Comparison of ENCODE assay signal across 24 mouse cellular contexts in genomic region chr13:55860483-55860882, GRCm38 (mm10). TPM values are rescaled to one million over a fixed set of nuclear protein-coding genes. Genes with fewer than 3 reads are reported as not detected.
DNase-seq lines count a peak whose midpoint lies in the region; ATAC-seq and TF ChIP-seq lines count a peak whose summit lies in the region.
"Had no signal": no experiment of that assay in that cellular context is flagged by ENCODE, and none has a peak within 500 bp of the region (broad histone marks: within the 10 kb centered on the region; RNA-seq: fewer than 3 reads in every experiment).

No protein-coding gene starts in this region.

- no peaks in the 10 kb centered on the region for H3K36me3 ChIP-seq in forebrain, embryonic 12.5 days (replicated peaks)
- no peaks in the 10 kb centered on the region for H3K36me3 ChIP-seq in forebrain, postnatal 0 days (ENCODE audit: insufficient read depth)
- H3K36me3 ChIP-seq in midbrain, embryonic 12.5 days: no peaks in the 10 kb centered on the region
- no peaks in the 10 kb centered on the region for H3K36me3 ChIP-seq in midbrain, postnatal 0 days (ENCODE audit: insufficient read depth, low read length)
- H3K36me3 ChIP-seq in intestine, embryonic 16.5 days (ENCODE audit: control insufficient read depth, insufficient read depth, low read length): no peaks in the 10 kb centered on the region
- H3K36me3 ChIP-seq: embryonic facial prominence, embryonic 12.5 days; heart, embryonic 10.5 days; hindbrain, embryonic 12.5 days had no signal

- 0 out of 2 replicates have a peak overlapping the region, but pooled peaks have one; percentile 10 for H3K4me2 ChIP-seq in forebrain, embryonic 12.5 days
- H3K4me2 ChIP-seq in forebrain, postnatal 0 days (ENCODE audit: low read depth): no peak overlapping the region
- H3K4me2 ChIP-seq in midbrain, embryonic 12.5 days (replicated peaks): peak overlapping the region; percentile 28; the same call in 1 of the 2 replicates
- no peak overlapping the region for H3K4me2 ChIP-seq in midbrain, postnatal 0 days (ENCODE audit: low read depth, low read length, poor library complexity, severe bottlenecking)
- H3K4me2 ChIP-seq in intestine, embryonic 16.5 days (ENCODE audit: low read depth, low read length): no peak overlapping the region
- H3K4me2 ChIP-seq: embryonic facial prominence, embryonic 12.5 days; hindbrain, embryonic 12.5 days had no signal

- no peak for ATAC-seq in forebrain, embryonic 12.5 days (ENCODE audit: low FRiP score)
- ATAC-seq in forebrain, postnatal 0 days: no peak
- ATAC-seq in midbrain, embryonic 12.5 days (ENCODE audit: low FRiP score, low read depth): no peak
- no peak for ATAC-seq in midbrain, postnatal 0 days (ENCODE audit: low FRiP score)
- ATAC-seq in intestine, embryonic 16.5 days: peak; percentile 53
- ATAC-seq: hindbrain, embryonic 16.5 days; inflammation-experienced regulatory T-cells, adult 6 months had no signal

- H3K9me3 ChIP-seq in forebrain, embryonic 12.5 days: no peaks in the 10 kb centered on the region
- H3K9me3 ChIP-seq in forebrain, postnatal 0 days (ENCODE audit: low read length): no peaks in the 10 kb centered on the region
- H3K9me3 ChIP-seq in midbrain, embryonic 12.5 days: no peaks in the 10 kb centered on the region
- no peaks in the 10 kb centered on the region for H3K9me3 ChIP-seq in midbrain, postnatal 0 days (ENCODE audit: low read length)
- no peaks in the 10 kb centered on the region for H3K9me3 ChIP-seq in intestine, embryonic 16.5 days (ENCODE audit: control insufficient read depth, low read length)
- H3K9me3 ChIP-seq: embryonic facial prominence, embryonic 12.5 days; heart, embryonic 10.5 days; hindbrain, embryonic 12.5 days had no signal

- TF ChIP-seq POLR2A in brain, embryonic 14.5 days (IDR thresholded peaks at IDR 0.05; ENCODE audit: borderline replicate concordance, extremely low read depth, insufficient read depth, insufficient read length, poor library complexity, severe bottlenecking): no peak

- H3K4me1 ChIP-seq in forebrain, embryonic 12.5 days: peaks cover 19% of the 10 kb centered on the region
- no peaks in the 10 kb centered on the region for H3K4me1 ChIP-seq in forebrain, postnatal 0 days (ENCODE audit: insufficient read depth)
- H3K4me1 ChIP-seq in midbrain, embryonic 12.5 days: peaks cover 14% of the 10 kb centered on the region
- no peaks in the 10 kb centered on the region for H3K4me1 ChIP-seq in midbrain, postnatal 0 days (ENCODE audit: insufficient read depth, low read length)
- H3K4me1 ChIP-seq in intestine, embryonic 16.5 days (ENCODE audit: control insufficient read depth, insufficient read depth, low read length): no peaks in the 10 kb centered on the region

- H3K27ac ChIP-seq in forebrain, embryonic 12.5 days: no peak overlapping the region
- H3K27ac ChIP-seq in forebrain, postnatal 0 days (ENCODE audit: low read depth, low read length): no peak overlapping the region
- no peak overlapping the region for H3K27ac ChIP-seq in midbrain, embryonic 12.5 days (replicated peaks)
- no peak overlapping the region for H3K27ac ChIP-seq in midbrain, postnatal 0 days (ENCODE audit: low read depth, low read length)
- H3K27ac ChIP-seq in intestine, embryonic 16.5 days (ENCODE audit: low read length): no peak overlapping the region
- H3K27ac ChIP-seq: embryonic facial prominence, embryonic 12.5 days; gastrocnemius, adult 2 months; heart, embryonic 10.5 days; hindbrain, embryonic 12.5 days had no signal

- H3K9ac ChIP-seq in forebrain, embryonic 12.5 days: no peak overlapping the region
- H3K9ac ChIP-seq in forebrain, postnatal 0 days: no peak overlapping the region
- H3K9ac ChIP-seq in midbrain, embryonic 12.5 days (replicated peaks): no peak overlapping the region
- H3K9ac ChIP-seq in midbrain, postnatal 0 days (replicated peaks; ENCODE audit: low read length, poor library complexity, severe bottlenecking): no peak overlapping the region
- no peak overlapping the region for H3K9ac ChIP-seq in intestine, embryonic 16.5 days (ENCODE audit: low read depth, low read length)
- H3K9ac ChIP-seq: embryonic facial prominence, embryonic 12.5 days; hindbrain, embryonic 12.5 days had no signal

- DNase-seq in forebrain, postnatal 0 days: no peak
- no peak for DNase-seq in midbrain, postnatal 0 days (ENCODE audit: low spot score)
- peak; percentile 40 for DNase-seq in brain, embryonic 14.5 days (ENCODE audit: low read depth)
- DNase-seq in cerebellum, adult 9-10 months: no peak
- DNase-seq: adrenal gland, adult 2 months; adrenal gland, postnatal 25 days; cerebellum, adult 2 months; cerebellum, postnatal 14 days; embryo, embryonic 11 days; gastrocnemius, adult 2 months; gastrocnemius, postnatal 25 days; heart, adult 11 months; heart, postnatal 10 days; heart, postnatal 4 days had no signal

- H3K4me3 ChIP-seq in forebrain, embryonic 12.5 days (replicated peaks): no peak overlapping the region
- H3K4me3 ChIP-seq in forebrain, postnatal 0 days (ENCODE audit: low read depth, low read length): no peak overlapping the region
- no peak overlapping the region for H3K4me3 ChIP-seq in midbrain, embryonic 12.5 days
- no peak overlapping the region for H3K4me3 ChIP-seq in midbrain, postnatal 0 days (ENCODE audit: low read depth, low read length)
- no peak overlapping the region for H3K4me3 ChIP-seq in intestine, embryonic 16.5 days (ENCODE audit: low read length)
- H3K4me3 ChIP-seq: embryonic facial prominence, embryonic 12.5 days; gastrocnemius, adult 2 months; heart, embryonic 10.5 days; hindbrain, embryonic 12.5 days had no signal

- 14% methylated on average over 10 of the region's 10 CpGs for WGBS in forebrain, embryonic 12.5 days
- WGBS in forebrain, postnatal 0 days: 18% methylated on average over 10 of the region's 10 CpGs
- WGBS in midbrain, embryonic 12.5 days: 17% methylated on average over 10 of the region's 10 CpGs
- 23% methylated on average over 10 of the region's 10 CpGs for WGBS in midbrain, postnatal 0 days
- WGBS in intestine, embryonic 16.5 days: 67% methylated on average over 10 of the region's 10 CpGs

- TF ChIP-seq CTCF in forebrain, postnatal 0 days (IDR thresholded peaks at IDR 0.05; ENCODE audit: low read depth): no peak
- no peak for TF ChIP-seq CTCF in midbrain, postnatal 0 days (IDR thresholded peaks at IDR 0.05)
- TF ChIP-seq CTCF in brain, embryonic 14.5 days (IDR thresholded peaks at IDR 0.05; ENCODE audit: borderline replicate concordance, extremely low read depth, insufficient read depth, insufficient read length): no peak

- peaks cover 24% of the 10 kb centered on the region for H3K27me3 ChIP-seq in forebrain, embryonic 12.5 days
- H3K27me3 ChIP-seq in forebrain, postnatal 0 days (ENCODE audit: insufficient read depth, low read length): no peaks in the 10 kb centered on the region
- H3K27me3 ChIP-seq in midbrain, embryonic 12.5 days: peaks cover 82% of the 10 kb centered on the region
- no peaks in the 10 kb centered on the region for H3K27me3 ChIP-seq in midbrain, postnatal 0 days (ENCODE audit: insufficient read depth, low read length)
- H3K27me3 ChIP-seq in intestine, embryonic 16.5 days (replicated peaks; ENCODE audit: control insufficient read depth, insufficient read depth, low read length): no peaks in the 10 kb centered on the region

RNA-seq across cellular contexts. Expression of gene Pitx1, which starts 24.5 kb away (rescaled TPM):
- polyA plus RNA-seq in forebrain, embryonic 12.5 days (2016; fragmentation: Nextera tagmentation; extraction: Ambion mirVana): 1.7 and 2.8 TPM in 2 replicates
- total RNA-seq in forebrain, postnatal 0 days (2014; rRNA removed): not detected in 2 replicates
- not detected in 2 replicates for polyA plus RNA-seq in forebrain, postnatal 0 days (2015; fragmentation: Nextera tagmentation; extraction: Ambion mirVana)
- 2.7 and 4.1 TPM in 2 replicates for polyA plus RNA-seq in midbrain, embryonic 12.5 days (2016; fragmentation: Nextera tagmentation; extraction: Ambion mirVana)
- total RNA-seq in midbrain, postnatal 0 days (2014; rRNA removed): 1.9 and 3.3 TPM in 2 replicates
- 2.2 and 2.7 TPM in 2 replicates for polyA plus RNA-seq in midbrain, postnatal 0 days (2015; fragmentation: Nextera tagmentation; extraction: Ambion mirVana)
- 1.3 and 1.4 TPM in 2 replicates for polyA plus RNA-seq in brain, embryonic 14.5 days (2012; rRNA removed)
- 9.0 and 9.1 TPM in 2 replicates for polyA plus RNA-seq in intestine, embryonic 16.5 days (2015; fragmentation: Nextera tagmentation; extraction: Ambion mirVana)
- total RNA-seq: adrenal gland, adult 2 months; adrenal gland, postnatal 25 days; CH12.LX; common myeloid progenitor, adult 5-6 weeks; heart, postnatal 10 days; heart, postnatal 4 days had no signal
- polyA plus RNA-seq: adrenal gland, adult 2 months; hindbrain, embryonic 16.5 days; inflammation-experienced regulatory T-cells, adult 6 months had no signal

Comparison
In these comparisons a context has a peak if more than half of its experiments do, and no peak if none do; other contexts are left out.
1. H3K4me2 ChIP-seq: peak in forebrain, embryonic 12.5 days (single experiment) and midbrain, embryonic 12.5 days (single experiment); none in forebrain, postnatal 0 days (single experiment), midbrain, postnatal 0 days (single experiment) and intestine, embryonic 16.5 days (single experiment).